Mouse (Mus musculus) G1E (cell line): ENCODE measurements around the gene Actl11. TPM values are rescaled to one million over a fixed set of nuclear protein-coding genes. Genes with fewer than 3 reads are reported as not detected.

Experiments
- ATAC-seq: 2 replicates; pipeline ENCODE4 v1.8.0; 2016; ENCODE audit warnings: mild to moderate bottlenecking; ENCODE audit not compliant: insufficient number of reproducible peaks, poor library complexity, low FRiP score, severe bottlenecking; ENCODE audit errors: extremely low read depth
- DNase-seq: peaks from one replicate; pipeline ENCODE4 v3.0.0; 2012; ENCODE audit warnings: low spot score
- H3K27me3 ChIP-seq: 2 replicates; pipeline ENCODE4 v1.6.1; 2012; ENCODE audit warnings: mild to moderate bottlenecking, low read length, inconsistent platforms; ENCODE audit not compliant: insufficient read depth
- H3K36me3 ChIP-seq: replicated peaks from 2 replicates; pipeline ENCODE3; 2012; ENCODE audit warnings: mild to moderate bottlenecking, inconsistent platforms
- H3K4me1 ChIP-seq: 2 replicates; pipeline ENCODE4 v1.6.1; 2012; ENCODE audit warnings: low read depth, low read length, inconsistent platforms, mixed read lengths; ENCODE audit not compliant: insufficient read depth
- H3K4me3 ChIP-seq: 2 replicates; pipeline ENCODE4 v1.5.1; 2012; ENCODE audit warnings: low read depth, mild to moderate bottlenecking, inconsistent platforms, low read length, moderate library complexity, mixed read lengths
- H3K9me3 ChIP-seq: replicated peaks from 2 replicates; pipeline ENCODE4 v1.6.1; 2012; ENCODE audit warnings: inconsistent platforms
- CTCF ChIP-seq: IDR thresholded peaks from 2 replicates; pipeline ENCODE4 v1.5.1; 2012; ENCODE audit warnings: low read depth, low read length, inconsistent platforms, mixed read lengths
- GATA1 ChIP-seq: IDR thresholded peaks from 2 replicates; pipeline ENCODE4 v1.6.1; 2012; ENCODE audit warnings: borderline replicate concordance, low read length, inconsistent platforms, mixed read lengths
- GATA2 ChIP-seq: IDR thresholded peaks from 2 replicates; pipeline ENCODE4 v1.6.1; 2012; ENCODE audit warnings: low read depth, low read length, inconsistent platforms, borderline replicate concordance
- POLR2AphosphoS5 ChIP-seq: IDR thresholded peaks from 2 replicates; pipeline ENCODE4 v1.6.1; 2012; ENCODE audit warnings: low read depth, low read length, inconsistent platforms; ENCODE audit not compliant: insufficient replicate concordance
- TAL1 ChIP-seq: conservative IDR thresholded peaks from 2 replicates; pipeline ENCODE4 v1.6.1; 2012; ENCODE audit warnings: low read depth, low read length, inconsistent platforms, mixed read lengths
- polyA plus RNA-seq: library from polyadenylated mRNA; stranded (reverse); fragments of >175 nt; gene quantifications from 2 replicates; pipeline ENCODE4 v1.2.3, GENCODE M21; 2012
- total RNA-seq, 2 experiments: library from RNA; stranded (forward) in 1 of 2; stranded (reverse) in 1 of 2; fragments of 200-1000 nt in 1 of 2; fragments of >200 nt in 1 of 2; fragmentation: Nextera tagmentation in 1 of 2; gene quantifications; 2 replicates each; pipeline ENCODE4 v1.2.3; 2014 to 2017

Gene Actl11
- total RNA-seq (2014; fragmentation: Nextera tagmentation) (not detected in 2 replicates), total RNA-seq (2017) (0.11 TPM in 1 of 2 replicates, not detected in the other), polyA plus RNA-seq (not detected in 2 replicates)

DNA sequence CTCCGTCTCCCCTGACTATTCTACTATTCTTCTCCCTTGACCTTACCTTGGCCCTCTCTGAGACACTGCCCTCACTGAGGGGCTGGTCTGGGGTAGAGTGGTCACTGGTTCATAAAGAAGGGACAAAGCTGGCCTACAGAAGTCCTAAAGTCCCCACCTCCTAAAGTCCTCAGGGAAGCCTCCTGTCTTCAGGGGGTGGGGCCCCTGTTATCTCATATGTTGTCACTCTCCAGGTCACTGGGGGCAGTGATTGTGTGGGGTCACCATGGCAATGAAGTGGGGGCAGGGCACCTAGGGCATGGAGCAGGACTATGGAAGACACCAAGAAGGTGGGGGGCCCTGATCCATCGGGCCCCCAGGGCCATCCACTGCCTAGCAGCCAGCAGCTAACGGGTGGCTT lies at the start of gene Actl11:
TSS of gene Actl11 (plus strand) at position 301 of the 400 bp plus-strand sequence.
- ATAC-seq = no peak
- Histone ChIP-seq H3K4me1 (no peaks in the 10 kb centered on the region), H3K36me3 (no peaks in the 10 kb centered on the region), H3K9me3 (no peaks in the 10 kb centered on the region), H3K4me3 (no peak within 1 kb of the TSS), H3K27me3 (peaks cover 80% of the 10 kb centered on the region)
- no peak for TF ChIP-seq GATA2
- no peak for TF ChIP-seq GATA1
- TF ChIP-seq POLR2AphosphoS5 = no peak
- DNase-seq = no peak

DNA sequence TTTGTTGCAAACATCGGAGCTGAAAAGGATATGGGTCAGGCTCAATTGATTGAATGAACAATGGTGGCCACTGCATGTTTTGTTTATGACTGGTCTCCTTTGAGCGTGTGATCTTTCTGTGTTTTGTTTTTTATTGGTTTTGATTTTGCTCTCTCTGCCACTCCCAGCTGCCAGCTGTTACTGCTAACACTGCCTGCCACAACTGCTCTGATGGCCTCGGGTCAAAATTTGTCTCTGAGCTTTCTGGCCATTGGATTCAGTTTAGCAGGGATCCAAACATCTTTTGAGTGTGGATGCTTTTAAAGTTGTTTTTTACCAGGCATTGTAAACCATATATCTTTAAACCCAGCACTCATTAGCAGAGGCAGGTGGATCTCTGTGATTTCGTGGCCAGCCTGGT lies 47.9 kb upstream of the Actl11 start:
- TF ChIP-seq TAL1 = no peak
- no peak for TF ChIP-seq GATA2
- no peak for TF ChIP-seq POLR2AphosphoS5
- TF ChIP-seq CTCF = no peak
- TF ChIP-seq GATA1 = no peak
- Histone ChIP-seq H3K36me3 (no peaks in the 10 kb centered on the region), H3K27me3 (peaks cover 33% of the 10 kb centered on the region), H3K4me3 (no peak overlapping the region), H3K4me1 (no peaks in the 10 kb centered on the region), H3K9me3 (no peaks in the 10 kb centered on the region)
- ATAC-seq (no peak), DNase-seq (no peak)

DNA sequence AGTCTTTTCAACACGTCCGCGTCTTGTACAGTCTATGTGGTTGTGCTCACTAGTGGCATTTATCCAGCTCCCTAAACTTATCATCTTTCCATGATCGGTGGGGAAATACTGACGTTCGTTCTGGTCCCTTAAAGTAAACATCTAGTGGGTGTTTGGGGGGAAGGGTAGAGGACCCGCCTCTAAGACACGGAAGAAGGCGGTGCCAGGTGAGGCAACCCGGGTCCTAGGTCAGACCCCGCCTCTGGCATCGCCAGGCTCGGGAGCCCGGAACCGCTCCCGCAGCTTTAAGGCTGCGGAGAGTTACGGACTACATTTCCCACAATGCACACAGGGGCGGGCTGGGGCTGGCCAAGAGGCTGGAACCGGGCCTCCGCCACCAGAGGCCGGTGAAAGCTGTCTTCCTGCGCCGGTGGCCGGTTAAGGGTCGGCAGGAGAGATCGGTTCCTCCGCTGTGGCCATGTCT lies 40.4 kb upstream of the Actl11 start, which contains the start of gene Mon1a:
TSS of gene Mon1a (plus strand) at position 348 of the 463 bp plus-strand sequence.
- ATAC-seq (peak; percentile 85), DNase-seq (peak; percentile 88)
- Histone ChIP-seq H3K4me3 (peak within 1 kb of the TSS; percentile 85), H3K27me3 (peaks cover 10% of the 10 kb centered on the region; the same call in 1 of the 2 replicates), H3K4me1 (peaks cover 27% of the 10 kb centered on the region), H3K9me3 (no peaks in the 10 kb centered on the region), H3K36me3 (peaks cover 22% of the 10 kb centered on the region)
- TF ChIP-seq GATA2 (no peak), CTCF (no peak), GATA1 (no peak), TAL1 (no peak), POLR2AphosphoS5 (no peak)

DNA sequence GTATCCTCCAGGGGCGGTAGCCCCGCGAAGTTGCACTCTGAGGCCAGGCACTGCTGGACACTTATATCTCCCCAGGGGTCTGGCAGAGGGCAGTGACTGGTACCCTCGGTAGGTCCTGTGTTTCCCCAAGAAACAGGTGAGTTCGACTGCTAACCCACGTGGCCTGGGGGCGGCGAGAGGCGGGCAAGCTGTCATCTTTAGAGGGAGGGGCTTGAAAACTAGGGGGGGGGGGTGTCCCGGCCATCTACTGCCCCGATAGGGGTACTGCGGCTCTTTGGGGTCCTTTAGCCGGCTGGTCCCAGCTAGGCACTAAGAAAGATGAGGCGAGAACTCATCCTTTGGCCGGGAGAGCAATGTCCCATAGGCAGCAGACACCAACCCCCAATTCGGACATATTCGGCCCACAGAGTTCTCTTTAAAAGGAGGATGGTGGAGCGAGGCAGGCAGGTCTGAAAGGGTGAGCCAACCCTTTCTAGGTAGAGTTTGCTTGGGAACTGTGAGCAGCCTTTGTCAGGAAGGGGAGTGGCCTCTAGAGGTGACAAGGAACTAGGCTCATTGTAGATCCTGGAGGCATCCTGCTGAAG lies 39.9 kb upstream of the Actl11 start:
- Histone ChIP-seq H3K27me3 (peaks cover 10% of the 10 kb centered on the region; the same call in 1 of the 2 replicates), H3K36me3 (peaks cover 25% of the 10 kb centered on the region), H3K4me1 (peaks cover 27% of the 10 kb centered on the region), H3K9me3 (no peaks in the 10 kb centered on the region), H3K4me3 (peak overlapping the region; percentile 85)
- DNase-seq (peak; percentile 53), ATAC-seq (no peak)
- no peak for TF ChIP-seq TAL1
- TF ChIP-seq CTCF = no peak
- no peak for TF ChIP-seq GATA1
- no peak for TF ChIP-seq POLR2AphosphoS5
- TF ChIP-seq GATA2 = no peak

DNA sequence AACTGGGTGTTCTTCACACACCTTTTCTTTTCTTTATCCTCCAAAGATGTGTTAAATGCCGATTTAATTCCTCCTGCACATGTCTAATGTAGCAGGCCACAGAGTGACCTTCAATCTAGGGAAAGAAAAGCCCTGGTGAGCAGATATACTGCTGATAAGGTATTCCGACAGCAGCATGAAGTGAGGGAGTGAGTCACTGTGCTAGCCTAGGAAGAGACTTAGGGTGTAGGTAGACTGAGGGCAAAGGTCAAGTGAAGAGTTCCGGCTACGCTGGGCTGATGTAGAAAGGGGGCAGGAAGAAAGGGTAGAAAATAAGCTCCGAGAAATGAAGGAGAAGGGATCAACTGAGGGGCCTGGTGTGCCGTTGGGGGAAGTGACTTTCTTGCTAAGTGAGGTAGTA lies 38.0 kb upstream of the Actl11 start:
- Histone ChIP-seq H3K4me1 (peaks cover 27% of the 10 kb centered on the region), H3K4me3 (no peak overlapping the region), H3K36me3 (peaks cover 29% of the 10 kb centered on the region), H3K9me3 (no peaks in the 10 kb centered on the region), H3K27me3 (peaks cover 5% of the 10 kb centered on the region; the same call in 1 of the 2 replicates)
- DNase-seq (no peak), ATAC-seq (no peak)
- TF ChIP-seq POLR2AphosphoS5 = no peak
- TF ChIP-seq GATA1 = no peak
- TF ChIP-seq TAL1 = no peak
- TF ChIP-seq CTCF = no peak
- TF ChIP-seq GATA2 = no peak

DNA sequence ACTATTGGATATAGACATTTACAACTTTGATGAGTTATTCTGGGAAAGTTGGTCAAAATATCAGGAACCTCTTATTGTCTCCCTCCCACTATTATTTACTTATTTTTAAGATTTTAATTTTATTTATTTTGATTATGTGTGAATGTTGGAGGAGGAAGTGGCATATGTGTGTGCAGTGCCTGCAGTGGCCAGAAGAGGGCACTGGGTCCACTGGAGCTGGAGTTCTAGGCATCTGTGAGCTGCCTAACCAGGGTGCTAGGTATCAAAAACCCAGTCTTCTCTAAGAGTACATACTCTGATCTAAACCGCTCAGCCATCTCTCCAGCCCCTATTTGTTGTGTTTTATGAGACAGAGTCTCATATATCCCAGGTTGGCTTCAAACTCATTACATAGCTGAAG lies 37.2 kb upstream of the Actl11 start:
- Histone ChIP-seq H3K36me3 (peaks cover 34% of the 10 kb centered on the region), H3K4me3 (no peak overlapping the region), H3K4me1 (peaks cover 27% of the 10 kb centered on the region), H3K27me3 (peaks cover 3% of the 10 kb centered on the region; the same call in 1 of the 2 replicates), H3K9me3 (no peaks in the 10 kb centered on the region)
- DNase-seq (no peak), ATAC-seq (no peak)
- no peak for TF ChIP-seq GATA1
- no peak for TF ChIP-seq GATA2
- no peak for TF ChIP-seq POLR2AphosphoS5
- TF ChIP-seq CTCF = 0 out of 2 replicates have a peak, but pooled peaks have one; percentile 17
